Mouse (Mus musculus) testis, postnatal 14 days (tissue): ENCODE data around the gene Ankrd28.
"Not testable (repeated sequence)": the region's sequence is repeated elsewhere in the genome, so short reads cannot be mapped to it uniquely, and the experiment has no call there.

Source experiments
- DNase-seq: peaks from one replicate; pipeline ENCODE4 v3.0.0; 2021; ENCODE audit warnings: low spot score

Ankrd28 gene

GRCm38 (mm10) chr14:31830571-31831369 lies at the start of gene Ankrd28:
Gene Ankrd28, minus strand, starts transcription at chr14:31830651.
- DNase-seq: peak; percentile 96

- no peak for DNase-seq
Observed at GRCm38 (mm10) chr14:31879456-31879855, 49.0 kb upstream of the Ankrd28 start.

- no peak for DNase-seq
Observed at GRCm38 (mm10) chr14:31872130-31872529, 41.7 kb upstream of the Ankrd28 start.

GRCm38 (mm10) chr14:31870436-31870835 lies 40.0 kb upstream of the Ankrd28 start:
- no peak for DNase-seq

GRCm38 (mm10) chr14:31868591-31868990 lies 38.1 kb upstream of the Ankrd28 start:
- DNase-seq: no peak

GRCm38 (mm10) chr14:31866366-31866765 lies 35.9 kb upstream of the Ankrd28 start:
- DNase-seq: not testable (repeated sequence)

- no peak for DNase-seq
Observed at GRCm38 (mm10) chr14:31858679-31859078, 28.2 kb upstream of the Ankrd28 start.

GRCm38 (mm10) chr14:31857096-31857975 lies 26.9 kb upstream of the Ankrd28 start:
- DNase-seq: no peak

- DNase-seq: no peak
Observed at GRCm38 (mm10) chr14:31856007-31856406, 25.6 kb upstream of the Ankrd28 start.

GRCm38 (mm10) chr14:31854667-31855066 lies 24.2 kb upstream of the Ankrd28 start:
- DNase-seq: no peak

- no peak for DNase-seq
Observed at GRCm38 (mm10) chr14:31843571-31843970, 13.1 kb upstream of the Ankrd28 start.

- no peak for DNase-seq
Observed at GRCm38 (mm10) chr14:31832022-31832421, 1.6 kb upstream of the Ankrd28 start.

- DNase-seq: peak; percentile 74
Observed at GRCm38 (mm10) chr14:31831370-31831712, 890 bp upstream of the Ankrd28 start.

GRCm38 (mm10) chr14:31829761-31830562 lies 489 bp downstream of the Ankrd28 start:
- peak; percentile 84 for DNase-seq

GRCm38 (mm10) chr14:31827221-31827620 lies 3.2 kb downstream of the Ankrd28 start:
- no peak for DNase-seq

- DNase-seq: no peak
Observed at GRCm38 (mm10) chr14:31809942-31810341, 20.5 kb downstream of the Ankrd28 start.

- DNase-seq: peak; percentile 48
Observed at GRCm38 (mm10) chr14:31803791-31804190, 26.7 kb downstream of the Ankrd28 start.

- DNase-seq: no peak
Observed at GRCm38 (mm10) chr14:31800976-31801375, 29.5 kb downstream of the Ankrd28 start.

- no peak for DNase-seq
Observed at GRCm38 (mm10) chr14:31800446-31800845, 30.0 kb downstream of the Ankrd28 start.

GRCm38 (mm10) chr14:31798937-31799336 lies 31.5 kb downstream of the Ankrd28 start:
- no peak for DNase-seq

- no peak for DNase-seq
Observed at GRCm38 (mm10) chr14:31795535-31795934, 34.9 kb downstream of the Ankrd28 start.

- no peak for DNase-seq
Observed at GRCm38 (mm10) chr14:31794776-31795126, 35.7 kb downstream of the Ankrd28 start.
